Mouse (Mus musculus) kidney, embryonic 14.5 days (tissue): ENCODE measurements around the gene Riox2. TPM values are rescaled to one million over a fixed set of nuclear protein-coding genes. Genes with fewer than 3 reads are reported as not detected.
A peak's percentile ranks its signal among the peaks of the same experiment; 100 is the strongest.
"Not testable (repeated sequence)": the region's sequence is repeated elsewhere in the genome, so short reads cannot be mapped to it uniquely, and the experiment has no call there.

Experiments
- ATAC-seq: fragments of 200-750 bp; cut with Nextera tagmentation; 2 replicates; pipeline ENCODE4 v1.8.0; 2017; ENCODE audit warnings: moderate number of reproducible peaks, mild to moderate bottlenecking, moderate TSS enrichment, moderate library complexity; ENCODE audit not compliant: low FRiP score, low TSS enrichment
- H3K27ac ChIP-seq: fragments of 300-500 bp; sonication (generic); 2 replicates; pipeline ENCODE4 v1.5.1; 2014; ENCODE audit warnings: low read depth, mild to moderate bottlenecking, low read length, moderate library complexity, mixed read lengths
- H3K27me3 ChIP-seq: fragments of 300-500 bp; sonication (generic); 2 replicates; pipeline ENCODE4 v1.6.1; 2014; ENCODE audit warnings: mild to moderate bottlenecking, low read length; ENCODE audit not compliant: control insufficient read depth, insufficient read depth
- H3K36me3 ChIP-seq: fragments of 300-500 bp; sonication (generic); 2 replicates; pipeline ENCODE4 v1.6.1; 2014; ENCODE audit warnings: low read length, mixed read lengths; ENCODE audit not compliant: control insufficient read depth, insufficient read depth
- H3K4me1 ChIP-seq: fragments of 300-500 bp; sonication (generic); 2 replicates; pipeline ENCODE4 v1.6.1; 2014; ENCODE audit warnings: low read length, mixed read lengths; ENCODE audit not compliant: control insufficient read depth, insufficient read depth
- H3K4me2 ChIP-seq: fragments of 300-500 bp; sonication (generic); replicated peaks from 2 replicates; pipeline ENCODE4 v1.6.1; 2014; ENCODE audit warnings: low read depth, mild to moderate bottlenecking, low read length
- H3K4me3 ChIP-seq: fragments of 300-500 bp; sonication (generic); 2 replicates; pipeline ENCODE4 v1.5.1; 2014; ENCODE audit warnings: mild to moderate bottlenecking, low read length
- H3K9ac ChIP-seq: fragments of 300-500 bp; sonication (generic); 2 replicates; pipeline ENCODE4 v1.6.1; 2014; ENCODE audit warnings: low read depth, mild to moderate bottlenecking, low read length, moderate library complexity
- H3K9me3 ChIP-seq: fragments of 300-500 bp; sonication (generic); 2 replicates; pipeline ENCODE4 v1.6.1; 2016; ENCODE audit warnings: low read length; ENCODE audit not compliant: control insufficient read depth
- WGBS: fragments of 180-500 bp; shearing (Covaris S2); extraction: QIAGEN DNeasy Blood & Tissue Kit; methylation state at CpG from one replicate; pipeline ENCODE4 v1.1.7; 2014; 5-methylcytosine and 5-hydroxymethylcytosine counted together
- polyA plus RNA-seq: library from polyadenylated mRNA; unstranded; fragments of >200 nt; fragmentation: Nextera tagmentation; extraction: Ambion mirVana; gene quantifications from 2 replicates; pipeline ENCODE4 v1.2.1, GENCODE M21; 2014

Gene Riox2
- 33.5 and 41.9 TPM in 2 replicates for polyA plus RNA-seq

- H3K4me1 ChIP-seq = peaks cover 5% of the 10 kb centered on the region; the same call in 1 of the 2 replicates
- H3K27ac ChIP-seq = peak within 1 kb of the TSS; percentile 48; the same call in 1 of the 2 replicates
- H3K9ac ChIP-seq = peak within 1 kb of the TSS; percentile 66
- no peaks in the 10 kb centered on the region for H3K27me3 ChIP-seq
- peak within 1 kb of the TSS; percentile 74 for H3K4me3 ChIP-seq
- no peaks in the 10 kb centered on the region for H3K9me3 ChIP-seq
- peaks cover 10% of the 10 kb centered on the region; the same call in 1 of the 2 replicates for H3K36me3 ChIP-seq
- peak within 1 kb of the TSS; percentile 54 for H3K4me2 ChIP-seq
- ATAC-seq = peak; percentile 95
- 1% methylated on average over 52 of the region's 56 CpGs for WGBS
Measured at GRCm38 (mm10) chr16:59471637-59472278, at the start of gene Riox2. Gene Riox2 (plus strand): TSS chr16:59471775.

- Histone ChIP-seq H3K9ac (no peak overlapping the region), H3K9me3 (no peaks in the 10 kb centered on the region), H3K27ac (no peak overlapping the region), H3K4me2 (no peak overlapping the region), H3K27me3 (no peaks in the 10 kb centered on the region), H3K4me1 (no peaks in the 10 kb centered on the region), H3K36me3 (no peaks in the 10 kb centered on the region), H3K4me3 (no peak overlapping the region)
- no peak for ATAC-seq
- WGBS = 83% methylated on average over 7 of the region's 7 CpGs
Measured at GRCm38 (mm10) chr16:59427960-59428359, 43.6 kb upstream of the Riox2 start.

- Histone ChIP-seq H3K4me2 (no peak overlapping the region), H3K9ac (no peak overlapping the region), H3K4me3 (no peak overlapping the region), H3K36me3 (no peaks in the 10 kb centered on the region), H3K9me3 (no peaks in the 10 kb centered on the region), H3K27me3 (no peaks in the 10 kb centered on the region), H3K4me1 (no peaks in the 10 kb centered on the region), H3K27ac (no peak overlapping the region)
- no peak for ATAC-seq
- WGBS = 78% methylated on average over 11 of the region's 11 CpGs
Measured at GRCm38 (mm10) chr16:59433181-59433580, 38.4 kb upstream of the Riox2 start.

- no peaks in the 10 kb centered on the region for H3K27me3 ChIP-seq
- 38% methylated on average over 7 of the region's 7 CpGs for WGBS
- H3K9ac ChIP-seq = no peak overlapping the region
- no peak overlapping the region for H3K27ac ChIP-seq
- no peak overlapping the region for H3K4me3 ChIP-seq
- no peaks in the 10 kb centered on the region for H3K9me3 ChIP-seq
- H3K4me2 ChIP-seq = no peak overlapping the region
- ATAC-seq = peak; percentile 89
- H3K36me3 ChIP-seq = no peaks in the 10 kb centered on the region
- peaks cover 4% of the 10 kb centered on the region; the same call in 1 of the 2 replicates for H3K4me1 ChIP-seq
Measured at GRCm38 (mm10) chr16:59444880-59445559, 26.6 kb upstream of the Riox2 start.

GRCm38 (mm10) chr16:59448181-59448580 is 23.4 kb upstream of the Riox2 start:
- Histone ChIP-seq H3K36me3 (no peaks in the 10 kb centered on the region), H3K9me3 (no peaks in the 10 kb centered on the region), H3K9ac (no peak overlapping the region), H3K27ac (no peak overlapping the region), H3K4me1 (peaks cover 4% of the 10 kb centered on the region; the same call in 1 of the 2 replicates), H3K27me3 (no peaks in the 10 kb centered on the region), H3K4me2 (no peak overlapping the region), H3K4me3 (no peak overlapping the region)
- no peak for ATAC-seq
- 88% methylated on average over 1 of the region's 1 CpGs for WGBS

GRCm38 (mm10) chr16:59449092-59449491 is 22.5 kb upstream of the Riox2 start:
- Histone ChIP-seq H3K9ac (no peak overlapping the region), H3K27me3 (no peaks in the 10 kb centered on the region), H3K27ac (no peak overlapping the region), H3K4me3 (no peak overlapping the region), H3K9me3 (no peaks in the 10 kb centered on the region), H3K4me2 (no peak overlapping the region), H3K4me1 (peaks cover 4% of the 10 kb centered on the region; the same call in 1 of the 2 replicates), H3K36me3 (no peaks in the 10 kb centered on the region)
- no peak for ATAC-seq

- H3K36me3 ChIP-seq = no peaks in the 10 kb centered on the region
- no peak overlapping the region for H3K4me2 ChIP-seq
- H3K27me3 ChIP-seq = no peaks in the 10 kb centered on the region
- peak; percentile 68; the same call in 1 of the 2 replicates for ATAC-seq
- WGBS = 70% methylated on average over 5 of the region's 5 CpGs
- H3K9ac ChIP-seq = no peak overlapping the region
- H3K9me3 ChIP-seq = no peaks in the 10 kb centered on the region
- no peaks in the 10 kb centered on the region for H3K4me1 ChIP-seq
- no peak overlapping the region for H3K27ac ChIP-seq
- H3K4me3 ChIP-seq = no peak overlapping the region
Measured at GRCm38 (mm10) chr16:59451813-59452212, 19.8 kb upstream of the Riox2 start.

- H3K36me3 ChIP-seq, H3K4me3 ChIP-seq, H3K9ac ChIP-seq, H3K4me1 ChIP-seq, H3K27ac ChIP-seq, ATAC-seq, H3K9me3 ChIP-seq, H3K27me3 ChIP-seq, H3K4me2 ChIP-seq: not testable (repeated sequence)
- WGBS = 83% methylated on average over 5 of the region's 5 CpGs
Measured at GRCm38 (mm10) chr16:59459259-59459861, 12.2 kb upstream of the Riox2 start.

GRCm38 (mm10) chr16:59463567-59463966 is 8.0 kb upstream of the Riox2 start:
- H3K9me3 ChIP-seq = no peaks in the 10 kb centered on the region
- no peak overlapping the region for H3K27ac ChIP-seq
- no peaks in the 10 kb centered on the region for H3K4me1 ChIP-seq
- ATAC-seq = no peak
- H3K36me3 ChIP-seq = no peaks in the 10 kb centered on the region
- no peak overlapping the region for H3K4me2 ChIP-seq
- H3K4me3 ChIP-seq = no peak overlapping the region
- H3K27me3 ChIP-seq = no peaks in the 10 kb centered on the region
- WGBS = 50% methylated on average over 4 of the region's 4 CpGs
- H3K9ac ChIP-seq = no peak overlapping the region
